Mouse (Mus musculus): ENCODE data around the gene Sept5. TPM values are rescaled to one million over a fixed set of nuclear protein-coding genes. Genes with fewer than 3 reads are reported as not detected.

The Sept5 gene
- total RNA-seq, 2 experiments from 2014 or later, result 824 to 876 TPM

DNA sequence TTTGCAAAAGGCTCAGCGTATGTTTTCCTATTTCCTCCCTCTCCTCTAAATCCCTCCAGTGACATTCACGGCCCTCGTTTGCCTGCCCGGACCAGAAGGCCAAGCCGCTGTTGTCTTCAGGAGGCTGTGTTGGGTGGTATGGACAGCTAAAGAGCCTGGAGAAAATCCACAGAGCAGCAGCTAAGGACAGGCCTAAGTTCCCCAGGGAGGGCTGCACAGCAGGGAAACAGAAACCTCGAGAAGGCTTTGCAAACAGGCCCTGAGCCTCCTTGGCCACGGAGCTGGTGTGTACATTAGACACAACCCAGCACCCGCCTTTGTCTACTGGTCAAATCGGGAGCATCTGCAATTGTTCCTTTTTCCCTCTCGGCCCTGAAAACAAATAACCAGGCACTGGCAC lies 44.1 kb downstream of the Sept5 start:
- no peak for DNase-seq (ENCODE audit: low spot score in 2 of 2)

DNA sequence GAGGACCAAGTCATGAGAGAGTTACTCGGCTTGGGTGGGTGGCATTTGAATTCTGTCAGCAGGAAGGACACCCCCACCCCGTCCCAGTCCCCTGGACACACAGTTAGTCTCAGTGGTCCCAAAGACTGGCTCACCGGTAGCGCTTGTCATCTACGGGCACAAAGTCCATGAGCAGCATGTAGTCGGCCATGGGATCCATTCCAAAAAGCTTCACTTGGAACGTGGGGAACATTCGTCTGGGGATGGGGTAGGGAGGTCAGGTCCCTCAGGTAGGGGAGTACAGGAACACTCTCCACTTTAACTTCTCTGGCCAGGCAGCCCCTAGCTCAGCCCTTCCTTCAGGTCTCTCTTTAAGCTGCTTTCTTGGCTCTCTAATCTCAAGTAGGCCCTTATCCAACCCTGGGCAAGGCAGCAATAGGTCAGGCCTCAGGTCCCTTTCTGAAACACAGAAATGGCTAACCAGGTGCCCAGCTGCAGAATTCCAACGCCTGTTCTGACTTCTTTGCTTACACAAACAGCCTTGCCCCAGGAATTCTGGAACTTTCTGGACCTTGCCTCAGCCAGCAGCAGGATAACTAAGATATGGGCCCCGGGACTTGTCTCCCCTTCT lies 44.7 kb downstream of the Sept5 start:
- no peak for DNase-seq (ENCODE audit: low spot score in 2 of 2)

DNA sequence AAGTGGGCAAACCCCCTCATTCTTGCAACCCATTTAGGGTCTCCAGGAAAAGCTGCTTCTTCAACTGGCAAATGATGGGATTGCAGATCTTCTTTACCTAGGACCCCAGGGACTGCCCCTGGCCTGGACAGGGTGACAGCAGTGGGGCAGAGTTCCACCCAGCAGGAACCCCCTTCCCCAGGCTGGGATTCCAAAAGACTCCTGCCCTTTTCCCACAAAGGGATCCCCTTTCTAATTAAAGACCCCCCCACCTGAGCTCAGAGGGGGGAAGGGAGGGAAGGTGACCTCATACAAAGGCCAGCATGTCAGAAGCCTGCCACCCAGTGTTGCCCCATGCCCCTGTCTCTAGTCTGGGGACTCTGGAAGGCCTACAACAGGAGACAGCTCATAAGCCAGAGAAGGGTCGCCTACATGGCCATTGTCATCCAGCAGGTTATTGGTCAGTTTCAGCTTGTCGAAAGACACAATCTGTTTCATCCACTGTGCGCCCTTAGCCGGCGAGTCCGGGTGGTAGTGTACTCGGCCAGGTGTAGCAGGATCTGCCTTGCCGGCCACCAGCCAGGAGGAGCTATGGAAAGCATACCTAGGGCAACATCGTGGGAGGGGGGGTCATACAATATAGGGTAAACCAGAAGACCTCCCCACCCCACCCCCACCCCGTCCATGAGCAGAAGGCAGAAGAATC lies 45.9 kb downstream of the Sept5 start:
- no peak for DNase-seq (ENCODE audit: low spot score in 2 of 2)

DNA sequence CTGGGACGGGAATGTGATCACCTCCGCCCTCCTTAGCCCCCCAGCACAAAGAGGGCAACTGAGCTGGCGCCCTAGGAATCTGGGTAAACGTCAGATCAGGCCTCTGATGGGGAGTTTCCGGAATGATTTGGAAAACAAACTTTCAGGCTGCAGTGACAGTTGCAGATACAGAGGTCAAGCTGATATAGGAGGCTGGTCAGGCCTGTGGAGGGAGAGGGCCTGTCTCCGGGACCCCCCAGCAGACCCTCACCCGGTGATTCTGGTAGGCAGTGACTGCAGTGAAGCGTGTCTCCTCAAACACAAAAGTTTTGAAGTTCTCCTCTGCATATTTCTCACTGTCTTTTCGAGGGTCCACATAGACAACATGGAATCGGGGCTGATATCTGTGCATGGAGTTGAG lies 46.6 kb downstream of the Sept5 start:
- no peak for DNase-seq (ENCODE audit: low spot score in 2 of 2)

DNA sequence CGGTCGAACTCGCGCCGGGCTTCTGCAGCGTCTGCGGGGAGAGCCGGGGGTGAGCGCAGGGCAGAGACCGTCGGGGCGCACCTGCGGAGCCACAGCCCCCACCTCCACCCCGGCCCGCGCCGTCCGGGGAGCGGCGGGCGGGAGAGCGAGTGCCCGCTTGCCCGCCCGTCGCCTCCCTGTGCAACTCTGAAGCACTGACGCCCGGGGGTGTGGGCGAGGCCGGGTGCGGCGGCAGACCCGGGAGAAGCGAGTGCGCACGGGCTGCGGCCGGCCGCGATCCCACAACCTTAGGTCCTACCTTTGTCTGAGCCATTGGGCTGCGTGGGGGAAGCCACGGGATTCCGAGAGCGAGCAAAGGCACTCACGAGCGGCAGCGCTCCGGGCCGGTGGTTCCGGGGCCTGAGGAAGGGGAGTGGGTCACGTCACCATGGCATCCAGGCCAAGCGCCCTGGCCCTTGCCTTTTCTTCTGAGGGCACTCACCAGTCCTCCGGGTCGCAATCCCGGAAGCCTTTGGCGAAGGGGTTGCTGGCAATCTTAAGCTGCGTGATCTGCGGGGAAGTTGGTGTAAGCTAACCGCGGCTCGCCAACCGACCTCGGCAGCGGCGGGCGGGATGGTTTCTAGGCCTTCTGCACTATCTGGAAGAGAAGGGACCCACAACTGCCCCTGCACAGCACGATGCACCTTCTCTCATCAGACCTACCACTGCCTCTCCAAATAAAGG lies 47.2 kb downstream of the Sept5 start:
- DNase-seq (ENCODE audit: low spot score in 2 of 2), result no peak

DNA sequence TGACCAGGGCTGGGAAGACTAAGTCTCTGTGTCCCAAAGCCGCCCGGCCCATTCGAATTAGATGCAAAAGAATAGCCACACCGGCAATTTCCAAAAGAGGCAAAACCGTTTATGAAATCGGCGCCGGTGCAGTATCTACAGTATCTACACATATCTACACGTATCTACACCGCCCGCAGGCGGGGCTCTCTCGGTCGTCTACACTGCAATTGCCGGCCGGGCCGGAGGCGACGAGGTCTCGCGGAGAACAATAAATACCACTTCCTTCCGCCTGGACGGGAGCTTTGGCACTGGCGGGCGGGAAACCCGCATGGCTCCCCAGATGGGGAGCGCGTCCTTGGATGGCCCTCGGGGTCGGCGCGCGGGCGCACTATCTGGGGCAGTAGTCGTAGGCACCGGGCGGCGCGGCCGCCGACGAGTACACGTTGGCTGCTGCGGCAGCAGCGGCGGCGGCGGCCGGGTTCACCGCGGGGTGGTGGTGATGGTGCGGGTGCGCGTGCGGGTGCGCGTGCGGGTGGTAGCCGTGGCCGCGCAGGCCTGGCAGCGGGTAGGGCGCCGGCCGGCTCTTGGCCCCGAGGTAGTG lies 48.0 kb downstream of the Sept5 start:
- peak in 1 of 2 experiments; percentile 22 for DNase-seq (ENCODE audit: low spot score in 2 of 2)

DNA sequence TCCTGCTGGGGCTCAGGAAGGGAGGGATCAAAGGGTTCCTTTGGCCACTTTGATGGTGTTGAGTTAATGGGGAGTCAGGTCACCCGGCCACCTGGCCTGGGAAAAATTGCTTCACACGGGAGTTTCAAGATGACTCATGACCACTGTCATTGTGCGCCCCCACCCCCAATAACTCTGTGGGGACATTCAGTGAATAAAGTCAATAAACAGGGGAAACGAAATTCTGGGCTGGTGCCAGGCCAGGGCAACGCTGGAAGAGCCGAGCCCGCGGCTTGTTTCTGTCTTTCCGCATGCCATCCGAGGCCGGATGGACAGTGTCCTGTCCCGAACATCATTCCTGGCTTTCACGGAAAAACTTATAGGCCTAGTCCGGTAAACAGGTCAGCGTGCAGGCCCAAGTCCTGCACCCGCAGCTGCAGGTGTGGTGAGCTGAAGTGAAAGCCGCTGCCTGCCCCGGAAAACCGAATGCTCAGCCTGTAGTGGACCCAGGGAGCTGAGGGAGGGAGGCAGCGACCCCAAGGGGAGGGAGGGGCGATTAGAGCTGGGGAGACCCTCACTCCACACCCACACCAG lies 48.6 kb downstream of the Sept5 start:
- no peak for DNase-seq (ENCODE audit: low spot score in 2 of 2)

DNA sequence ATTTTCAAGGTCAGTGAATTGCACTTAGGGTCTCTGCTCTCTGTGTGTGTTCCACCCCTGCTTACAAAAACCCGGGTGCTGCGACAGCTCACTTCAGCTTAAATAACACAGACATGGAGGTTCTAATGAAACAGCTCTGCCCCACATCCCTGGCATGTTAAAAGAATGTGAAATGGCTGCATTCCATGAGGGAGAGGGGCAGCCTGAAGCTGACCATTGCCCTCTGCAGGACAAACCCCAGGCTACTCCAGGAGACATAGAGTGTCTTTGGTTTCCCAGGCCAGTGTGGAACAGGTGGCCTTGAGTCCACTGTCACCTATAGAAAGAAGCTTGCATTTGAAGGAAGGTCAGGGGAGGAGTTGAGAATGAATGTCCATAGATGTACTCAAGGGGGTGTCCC lies 49.4 kb downstream of the Sept5 start:
- DNase-seq (ENCODE audit: low spot score in 2 of 2), result no peak

DNA sequence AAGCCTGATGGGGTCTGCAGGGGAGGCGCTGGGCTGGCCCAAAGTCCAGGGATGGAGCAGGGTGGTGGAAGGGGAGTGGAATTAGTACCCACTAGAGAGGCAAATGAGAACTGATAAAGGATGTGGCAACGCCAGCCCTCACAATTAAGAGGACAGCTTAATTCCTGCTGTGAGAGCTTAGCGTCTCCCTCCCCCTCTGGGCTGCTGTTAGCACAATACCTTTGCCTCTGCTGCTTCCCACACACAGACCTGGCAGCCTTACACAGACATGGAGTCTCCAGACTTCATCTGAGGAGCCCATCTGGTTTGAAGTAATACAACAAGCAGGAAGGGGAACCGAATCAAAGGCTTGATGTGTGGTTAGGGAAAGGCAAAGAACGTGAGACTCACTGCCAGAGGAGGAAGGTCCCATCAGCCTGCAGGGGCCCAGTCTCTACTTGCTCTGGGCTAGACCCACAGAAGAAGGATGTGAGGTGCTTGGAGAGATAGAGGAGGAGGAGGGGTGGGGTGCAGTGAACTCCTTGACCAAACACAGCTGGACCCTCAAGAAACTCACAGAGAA lies 52.1 kb downstream of the Sept5 start:
- no peak for DNase-seq (ENCODE audit: low spot score in 2 of 2)

DNA sequence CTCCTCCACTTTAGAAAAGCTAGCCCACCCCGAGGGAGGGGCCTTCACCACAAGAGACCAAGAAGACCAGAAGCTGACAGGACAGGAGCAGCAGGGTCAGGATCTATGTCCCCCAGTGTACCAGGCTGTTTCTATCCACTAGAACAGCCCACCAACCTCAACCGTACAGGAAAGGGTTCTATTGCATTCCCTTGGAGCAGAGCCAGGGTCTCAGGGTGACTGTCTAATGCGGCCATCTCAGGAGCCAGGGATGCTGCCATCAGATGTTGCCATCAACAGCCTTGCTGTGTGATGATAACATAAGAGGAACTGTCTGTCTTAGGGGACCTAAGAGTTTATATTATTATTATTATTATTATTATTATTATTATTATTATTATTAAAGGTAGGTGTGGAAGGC lies 52.7 kb downstream of the Sept5 start:
- no peak for DNase-seq (ENCODE audit: low spot score in 2 of 2)

DNA sequence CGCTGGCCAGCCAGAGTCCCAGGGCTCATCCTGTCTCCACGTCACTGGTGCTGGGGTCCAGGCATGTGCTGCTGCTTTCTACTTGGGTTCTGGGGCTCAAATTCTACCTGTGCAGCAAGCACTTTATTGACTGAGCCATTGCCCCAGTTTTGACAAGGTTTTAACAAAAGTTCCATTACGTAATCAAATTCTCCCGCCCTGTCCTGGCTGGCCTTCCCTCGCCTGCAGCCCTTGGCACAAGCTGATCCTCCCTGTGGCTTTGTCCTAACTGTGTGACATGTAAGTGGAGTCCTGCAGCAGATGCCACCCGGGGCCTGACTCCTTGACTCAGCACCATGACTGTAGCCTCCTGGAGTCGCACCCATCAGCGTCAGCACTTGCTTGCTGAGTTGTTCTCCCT lies 55.6 kb downstream of the Sept5 start:
- DNase-seq (ENCODE audit: low spot score in 2 of 2), result no peak

Other genes with a start within 250 kb of the Sept5 start
- 10 to 100 TPM; 19.4 to 21.3 TPM for gene Txnrd2, start 203.6 kb downstream of the Sept5 start, total RNA-seq (2021)
- gene Comt, start 203.1 kb downstream of the Sept5 start, total RNA-seq (2021), result 10 to 100 TPM; 90.5 to 91.4 TPM
- 1 to 10 TPM; 6.2 to 7.1 TPM for gene Gnb1l, start 131.2 kb downstream of the Sept5 start, total RNA-seq (2021)
- gene Rtl10, start 131.1 kb downstream of the Sept5 start, total RNA-seq (2021), result 1 to 10 TPM; 6.4 to 9.7 TPM
- 1 to 10 TPM; 1.3 TPM for gene Tbx1, start 39.3 kb downstream of the Sept5 start, total RNA-seq (2021)
- gene Gp1bb, start 7.6 kb downstream of the Sept5 start, total RNA-seq (2021), result 1 to 10 TPM; 1.1 to 1.3 TPM
- 100 to 1,000 TPM; 231 to 252 TPM for gene Gm49601, start 3.5 kb downstream of the Sept5 start, total RNA-seq (2021)
- gene Cldn5, start 146.9 kb upstream of the Sept5 start, total RNA-seq (2021), result 10 to 100 TPM; 47.2 to 51.8 TPM
- gene Ufd1, start 181.8 kb upstream of the Sept5 start, total RNA-seq (2021), result 10 to 100 TPM; 87.5 to 97.2 TPM
- 1 to 10 TPM in 1 of 2 experiments, under 1 TPM in 1; 0.77 to 2.0 TPM for gene Cdc45, start 182.0 kb upstream of the Sept5 start, total RNA-seq (2021)
- gene 2510002D24Rik, start 206.6 kb upstream of the Sept5 start, total RNA-seq (2021), result 10 to 100 TPM; 24.1 to 26.6 TPM
- 10 to 100 TPM in 1 of 2 experiments, 1 to 10 TPM in 1; 5.6 to 13.5 TPM for gene Gm28539, start 206.6 kb upstream of the Sept5 start, total RNA-seq (2021)
- 10 to 100 TPM; 36.1 to 38.2 TPM for gene Mrpl40, start 246.9 kb upstream of the Sept5 start, total RNA-seq (2021)
- 10 to 100 TPM; 78.6 to 87.7 TPM for gene Hira, start 247.1 kb upstream of the Sept5 start, total RNA-seq (2021)

All from left cerebral cortex, adult 18-20 months (tissue).